In genomic region chr8:123961371-123961770, GRCm38 (mm10) we compare ENCODE assay signal across 18 mouse cellular contexts. TPM values are rescaled to one million over a fixed set of nuclear protein-coding genes. Genes with fewer than 3 reads are reported as not detected.
DNase-seq lines count a peak whose midpoint lies in the region; TF ChIP-seq lines count a peak whose summit lies in the region.
"Had no signal": no experiment of that assay in that cellular context is flagged by ENCODE, and none has a peak within 500 bp of the region (broad histone marks: within the 10 kb centered on the region; RNA-seq: fewer than 3 reads in every experiment).

No protein-coding gene starts in this region.

- H3K36me3 ChIP-seq in ES-E14 (ENCODE audit: control insufficient read depth, insufficient read depth, low read length, poor library complexity, severe bottlenecking) = peaks cover 15% of the 10 kb centered on the region; the same call in 1 of the 2 replicates
- no peaks in the 10 kb centered on the region; the same call in none of the 2 replicates for H3K36me3 ChIP-seq in splenic B cell, adult 2 months (ENCODE audit: control insufficient read depth, insufficient read depth, low read length, poor library complexity, severe bottlenecking)

- in situ Hi-C loops in ES-E14 (cut with MboI; ENCODE audit: low sequenced_read_pairs in 2 of 2, unreplicated experiment in 2 of 2) = no loop called here

- H3K4me1 ChIP-seq in ES-E14 (ENCODE audit: control insufficient read depth in 2 of 2, insufficient read depth in 2 of 2, low read length in 2 of 2, poor library complexity in 1 of 2) = no peaks in the 10 kb centered on the region
- H3K4me1 ChIP-seq: embryonic facial prominence, embryonic 13.5 days; forebrain, embryonic 12.5 days; heart, embryonic 10.5 days; hindbrain, embryonic 12.5 days had no signal

- no peaks in the 10 kb centered on the region for H3K27me3 ChIP-seq in splenic B cell, adult 2 months (ENCODE audit: control insufficient read depth, insufficient read depth, low read length, poor library complexity, severe bottlenecking)
- H3K27me3 ChIP-seq: embryonic facial prominence, embryonic 13.5 days; forebrain, embryonic 12.5 days; hindbrain, embryonic 12.5 days; Patski had no signal

- no peak overlapping the region for H3K27ac ChIP-seq in ES-E14 (ENCODE audit: insufficient read depth, low read depth, low read length, poor library complexity, severe bottlenecking)
- H3K27ac ChIP-seq: embryonic facial prominence, embryonic 13.5 days; forebrain, embryonic 12.5 days; heart, embryonic 10.5 days; hindbrain, embryonic 12.5 days had no signal

- no peak overlapping the region for H3K9ac ChIP-seq in ES-E14 (ENCODE audit: insufficient read depth, low read depth, low read length, poor library complexity, severe bottlenecking)
- H3K9ac ChIP-seq: embryonic facial prominence, embryonic 13.5 days; forebrain, embryonic 12.5 days; hindbrain, embryonic 12.5 days had no signal

- DNase-seq in 416B (ENCODE audit: low read depth) = peak; percentile 36
- peak; percentile 51 for DNase-seq in ES-E14 (ENCODE audit: low read depth, low spot score)
- DNase-seq in ZHBTc4 (ENCODE audit: low read depth, low spot score) = peak; percentile 51
- peak; percentile 35 for DNase-seq in splenic B cell, adult 2 months (ENCODE audit: low read depth, low spot score)
- no peak for DNase-seq in gastrocnemius, postnatal 10 days
- DNase-seq in right cerebral cortex, postnatal 25 days = no peak
- DNase-seq: adrenal gland, postnatal 14 days; cerebellum, adult 18-20 months; cerebellum, adult 9-11 months; cerebellum, postnatal 36 days; heart, adult 18-20 months; heart, postnatal 10 days; heart, postnatal 4 days had no signal

- H3K4me3 ChIP-seq in ES-E14 (ENCODE audit: insufficient read depth in 1 of 2, low read depth in 1 of 2, low read length in 2 of 2, poor library complexity in 1 of 2, severe bottlenecking in 1 of 2) = no peak overlapping the region
- H3K4me3 ChIP-seq: embryonic facial prominence, embryonic 13.5 days; forebrain, embryonic 12.5 days; heart, embryonic 10.5 days; hindbrain, embryonic 12.5 days had no signal

- H3K9me3 ChIP-seq in ES-E14 (ENCODE audit: control insufficient read depth, insufficient read depth, low read depth, low read length) = no peaks in the 10 kb centered on the region
- H3K9me3 ChIP-seq: embryonic facial prominence, embryonic 13.5 days; forebrain, embryonic 12.5 days; heart, embryonic 10.5 days; hindbrain, embryonic 12.5 days had no signal

TF ChIP-seq in ES-E14, 5 proteins besides CTCF, POLR2A, EP300 and RAD21:
- TF ChIP-seq CHD2 (IDR thresholded peaks at IDR 0.05; ENCODE audit: low read depth, low read length) = no peak
- TF ChIP-seq HCFC1 (IDR thresholded peaks at IDR 0.05; ENCODE audit: borderline replicate concordance, insufficient read depth, low read length) = no peak
- no peak for TF ChIP-seq ZNF384 (IDR thresholded peaks at IDR 0.05; ENCODE audit: low read depth, low read length)
- no peak for TF ChIP-seq MAFK (IDR thresholded peaks at IDR 0.05; ENCODE audit: insufficient read depth, low read depth, low read length)
- no peak for TF ChIP-seq ZC3H11A (IDR thresholded peaks at IDR 0.05; ENCODE audit: borderline replicate concordance, low read depth, low read length)

RNA-seq across cellular contexts. Expression of gene Nup133, which starts 12.3 kb away (rescaled TPM):
- total RNA-seq in ES-E14 (2012; rRNA removed) = 71.0 and 74.2 TPM in 2 replicates
- total RNA-seq in gastrocnemius, postnatal 10 days (2021) = 10 to 100 TPM; 11.6 to 14.2 TPM

RNA-seq across cellular contexts. Expression of gene Abcb10, which starts 21.6 kb away (rescaled TPM):
- total RNA-seq in ES-E14 (2012; rRNA removed) = 24.6 and 32.1 TPM in 2 replicates
- total RNA-seq in gastrocnemius, postnatal 10 days (2021) = 10 to 100 TPM; 13.2 to 13.3 TPM

RNA-seq across cellular contexts. Expression of gene Taf5l, which starts 59.8 kb away (rescaled TPM):
- total RNA-seq in ES-E14 (2012; rRNA removed) = 95.4 and 104 TPM in 2 replicates
- 10 to 100 TPM; 15.5 to 15.6 TPM for total RNA-seq in gastrocnemius, postnatal 10 days (2021)

RNA-seq across cellular contexts. Expression of gene Urb2, which starts 59.9 kb away (rescaled TPM):
- total RNA-seq in ES-E14 (2012; rRNA removed) = 80.0 and 81.8 TPM in 2 replicates
- 1 to 10 TPM; 7.4 to 8.4 TPM for total RNA-seq in gastrocnemius, postnatal 10 days (2021)

Comparison
In these comparisons a context has a peak if more than half of its experiments do, and no peak if none do; other contexts are left out.
1. DNase-seq: peak in 416B (single experiment), ES-E14 (single experiment), ZHBTc4 (single experiment) and splenic B cell, adult 2 months (single experiment); none in gastrocnemius, postnatal 10 days (single experiment) and right cerebral cortex, postnatal 25 days (single experiment).